Mouse (Mus musculus) liver, adult 2 months (tissue): ENCODE data around the gene Hist1h2bg.

Experiments used
- CTCF ChIP-seq: fragments of 200-500 bp; IDR thresholded peaks from 2 replicates; pipeline ENCODE4 v1.5.1; 2011; ENCODE audit warnings: low read depth, low read length, control low read depth
- POLR2A ChIP-seq: fragments of 200-500 bp; IDR thresholded peaks from 2 replicates; pipeline ENCODE4 v1.6.1; 2011; ENCODE audit warnings: low read length, control low read depth; ENCODE audit not compliant: insufficient read depth; ENCODE audit errors: extremely low read depth

- TF ChIP-seq POLR2A: no peak
- TF ChIP-seq CTCF: no peak
Observed at GRCm38 (mm10) chr13:23620056-23620732, 49.0 kb downstream of the Hist1h2bg start.
